Mouse (Mus musculus) olfactory bulb, adult 2 months (tissue): ENCODE measurements around the gene Sycp2.

ENCODE experiments used
- CTCF ChIP-seq: fragments of 200-500 bp; IDR thresholded peaks from 2 replicates; pipeline ENCODE4 v1.5.1; 2012; ENCODE audit warnings: low read depth, mild to moderate bottlenecking, low read length, moderate library complexity; ENCODE audit not compliant: insufficient read depth
- POLR2A ChIP-seq: fragments of 200-500 bp; IDR thresholded peaks from 2 replicates; pipeline ENCODE4 v1.6.1; 2012; ENCODE audit warnings: mild to moderate bottlenecking, low read depth, low read length, moderate library complexity; ENCODE audit not compliant: insufficient read depth

GRCm38 (mm10) chr2:178413481-178414260 is 6.2 kb upstream of the Sycp2 start:
- no peak for TF ChIP-seq POLR2A
- no peak for TF ChIP-seq CTCF
